Mouse (Mus musculus) lung, adult 18-20 months (tissue): Measurements from ENCODE around the gene Mphosph8.

Experiments
- DNase-seq, 2 experiments: peaks; one replicate each; pipeline ENCODE4 v3.0.0; 2022; ENCODE audit warnings: mixed read lengths in 2 of 2

Gene Mphosph8

DNA sequence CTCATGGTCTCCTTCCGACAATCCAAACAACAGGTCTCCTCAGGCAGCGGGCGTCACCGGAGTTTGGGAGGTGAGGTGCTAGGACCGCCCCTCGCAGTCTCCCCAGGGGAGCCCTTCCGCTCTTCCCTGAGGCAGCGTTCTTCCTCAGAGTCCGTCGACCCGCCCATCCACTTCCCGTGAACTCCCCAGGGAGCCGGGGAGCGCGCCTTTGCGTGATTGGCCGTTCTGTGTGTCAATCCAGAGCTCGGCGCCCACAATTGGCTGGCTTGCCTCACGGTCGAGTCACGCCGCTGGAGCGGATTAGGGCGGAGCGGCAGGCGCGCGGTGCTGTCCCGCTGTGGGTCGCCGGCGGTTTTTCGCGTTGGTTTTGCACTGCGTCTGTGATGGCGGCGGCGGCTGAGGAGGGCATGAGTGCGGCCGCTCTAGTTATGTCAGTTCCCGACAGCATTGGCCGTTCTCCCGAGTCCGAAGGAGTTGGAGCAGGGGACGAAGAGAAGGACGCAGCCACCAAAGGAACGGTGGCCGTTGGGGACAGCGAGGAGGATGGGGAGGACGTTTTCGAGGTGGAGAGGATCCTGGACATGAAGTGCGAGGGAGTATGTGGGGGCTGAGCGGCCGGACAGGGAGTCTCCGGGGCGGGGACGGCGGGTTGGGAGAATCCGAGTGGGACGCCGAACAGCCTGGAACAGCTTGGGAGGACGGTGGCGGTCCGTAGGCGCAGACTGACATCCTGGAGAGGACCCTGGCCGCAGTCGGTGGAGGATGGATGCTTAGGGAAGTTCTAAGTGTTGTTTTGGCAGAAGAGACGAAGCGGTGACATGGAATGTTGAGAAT, at the start of gene Mphosph8:
Gene Mphosph8 (plus strand): TSS at position 280 of the 834 bp plus-strand sequence.
- DNase-seq: peak; percentile 100

- DNase-seq: peak; percentile 36 to 63
Measured at GRCm38 (mm10) chr14:56620425-56620824, 47.6 kb upstream of the Mphosph8 start.

DNA sequence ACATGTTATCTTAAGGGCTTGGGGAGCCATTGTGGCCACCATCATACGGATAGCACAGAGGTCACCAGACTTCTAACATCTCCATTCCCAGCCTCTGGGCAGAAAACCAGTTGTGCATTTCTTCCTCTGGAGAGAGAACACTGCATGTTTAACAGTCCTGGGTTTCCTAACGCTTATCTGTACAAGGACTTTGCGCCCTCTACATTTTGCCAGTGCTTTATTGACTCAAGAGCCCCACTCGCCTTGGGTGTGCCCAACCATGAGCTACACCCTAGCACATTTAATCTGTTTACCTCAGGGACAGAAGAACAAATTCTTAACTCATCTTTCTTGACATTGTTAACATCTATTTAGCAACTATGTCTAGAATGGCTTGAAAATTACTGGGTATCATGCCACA, 41.8 kb upstream of the Mphosph8 start:
- no peak for DNase-seq

DNA sequence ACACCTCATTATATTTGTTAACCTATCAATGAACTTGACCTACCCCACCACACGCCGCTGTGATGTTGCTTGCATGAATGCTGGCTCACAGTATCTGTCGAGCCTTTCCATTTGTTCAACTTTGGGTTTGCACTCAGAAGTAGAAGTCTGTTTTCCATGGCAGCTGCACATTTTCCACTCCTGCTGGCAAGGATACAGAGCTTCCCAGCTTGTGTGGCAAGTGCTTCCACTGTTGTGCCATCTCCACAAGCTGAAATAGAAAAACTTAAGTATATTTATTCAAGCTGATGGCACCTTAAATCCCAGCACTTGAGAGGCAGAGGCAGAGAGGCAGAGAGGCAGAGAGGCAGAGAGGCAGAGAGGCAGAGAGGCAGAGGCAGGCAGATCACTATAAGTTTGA, 39.7 kb upstream of the Mphosph8 start:
- peak in 1 of 2 experiments; percentile 8 for DNase-seq

DNA sequence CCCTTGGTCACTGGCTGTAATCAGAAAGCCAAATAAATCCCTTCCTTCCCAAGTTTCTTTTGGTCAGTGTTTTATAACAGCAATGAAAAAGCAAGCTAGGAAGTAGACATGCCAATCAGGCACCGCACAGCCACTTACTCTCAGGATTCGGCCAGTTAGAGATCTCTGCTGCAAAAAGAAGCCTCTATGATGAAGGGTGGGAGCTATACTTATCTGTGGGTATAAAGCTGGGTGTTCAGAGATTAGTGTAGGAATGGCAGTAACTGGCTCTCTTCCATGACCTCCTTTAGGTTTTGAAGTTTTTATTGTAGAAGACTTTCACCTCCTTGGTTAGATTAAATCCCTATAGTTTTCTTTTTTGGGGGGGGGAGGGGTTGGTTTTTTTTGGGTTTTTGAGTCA, 36.9 kb upstream of the Mphosph8 start:
- no peak for DNase-seq

DNA sequence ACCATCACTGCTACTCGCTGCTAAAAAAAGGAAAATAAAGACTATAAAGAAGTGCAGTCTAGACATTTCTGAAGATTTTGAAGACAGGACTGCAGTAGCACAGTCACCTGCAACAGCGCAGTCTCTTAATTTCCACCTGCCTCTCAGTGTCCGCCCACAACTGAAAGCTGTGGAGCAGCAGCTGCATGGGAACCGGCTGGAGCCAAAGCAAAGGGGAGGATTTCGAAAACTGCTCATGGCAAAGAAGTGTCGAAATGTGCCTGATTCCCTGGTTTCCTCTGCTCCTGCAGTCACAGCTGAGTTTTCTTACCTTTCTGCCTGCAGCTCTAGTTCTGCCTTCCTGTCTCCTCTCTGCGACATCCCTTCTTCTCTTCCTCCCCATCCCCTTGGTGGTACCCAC, 20.8 kb upstream of the Mphosph8 start:
- DNase-seq: no peak

DNA sequence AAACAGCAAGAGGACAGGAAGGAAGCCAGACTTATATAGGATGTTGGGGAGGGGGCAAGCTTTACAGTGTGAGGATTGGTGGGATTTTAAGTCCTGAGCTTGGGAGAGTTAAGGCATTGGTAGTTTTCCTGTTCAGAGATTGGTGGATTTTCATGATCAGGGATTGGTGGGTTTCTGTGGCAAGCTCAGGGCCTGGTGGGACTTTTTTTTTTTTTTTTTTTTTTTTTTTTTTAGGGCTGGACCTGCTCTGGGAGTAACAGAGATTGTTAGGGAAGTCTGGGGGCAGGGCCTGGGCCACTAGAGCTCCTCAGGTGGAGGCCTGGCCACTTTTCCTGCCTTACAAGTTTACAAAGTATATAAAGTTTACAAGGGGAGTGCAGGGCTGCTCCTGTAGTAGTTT, 18.6 kb upstream of the Mphosph8 start:
- DNase-seq: no peak

GRCm38 (mm10) chr14:56665651-56666050, 2.4 kb upstream of the Mphosph8 start:
- peak in 1 of 2 experiments; percentile 23 for DNase-seq

- DNase-seq: no peak
Measured at GRCm38 (mm10) chr14:56666909-56667308, 1.1 kb upstream of the Mphosph8 start.

DNA sequence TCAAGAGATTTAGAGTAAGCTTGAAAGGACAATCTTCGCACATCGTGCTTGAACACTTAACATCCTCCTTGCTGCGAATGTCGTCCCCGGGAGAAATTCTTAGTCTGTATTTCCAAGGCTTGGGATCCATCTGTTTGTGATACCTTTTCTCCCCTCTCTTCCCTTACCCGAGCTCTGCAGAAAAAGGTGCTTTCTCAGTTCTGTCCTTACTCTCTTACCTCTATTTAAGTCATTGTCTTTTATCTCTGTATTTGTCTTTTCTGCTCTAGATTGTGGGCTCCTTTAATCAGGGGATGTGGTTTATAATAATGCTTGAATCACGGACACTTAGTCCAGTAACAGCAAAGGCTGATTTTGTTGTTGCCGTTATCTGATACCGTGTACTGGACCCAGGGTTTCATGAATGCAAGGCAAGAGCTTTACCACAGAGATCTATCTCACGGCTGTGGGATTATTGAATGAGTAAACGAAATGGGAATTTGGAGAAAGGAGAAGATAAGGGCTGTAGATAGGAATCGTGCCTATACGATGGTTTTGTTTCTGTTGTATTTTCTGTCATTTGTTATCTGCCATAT, 1.1 kb downstream of the Mphosph8 start:
- no peak for DNase-seq

DNA sequence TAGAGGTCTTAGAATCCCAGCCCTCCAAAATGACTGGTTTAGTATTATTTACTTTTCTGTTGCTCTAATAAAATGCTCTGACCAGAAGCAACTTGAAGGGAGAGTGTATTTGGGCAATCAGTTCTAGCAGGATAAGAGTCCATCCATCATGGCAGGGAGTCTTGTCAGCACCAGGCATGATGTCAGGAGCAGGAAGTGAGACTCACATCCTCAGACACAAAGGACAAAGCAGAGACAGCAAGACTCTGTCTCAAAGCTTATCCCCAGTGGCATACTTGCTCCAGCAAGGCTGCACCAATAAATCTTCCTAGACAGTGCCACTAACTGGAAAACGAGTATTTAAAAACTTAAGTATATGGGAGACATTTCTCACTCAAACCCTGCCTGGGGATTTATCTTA, 17.4 kb downstream of the Mphosph8 start:
- DNase-seq: no peak

DNA sequence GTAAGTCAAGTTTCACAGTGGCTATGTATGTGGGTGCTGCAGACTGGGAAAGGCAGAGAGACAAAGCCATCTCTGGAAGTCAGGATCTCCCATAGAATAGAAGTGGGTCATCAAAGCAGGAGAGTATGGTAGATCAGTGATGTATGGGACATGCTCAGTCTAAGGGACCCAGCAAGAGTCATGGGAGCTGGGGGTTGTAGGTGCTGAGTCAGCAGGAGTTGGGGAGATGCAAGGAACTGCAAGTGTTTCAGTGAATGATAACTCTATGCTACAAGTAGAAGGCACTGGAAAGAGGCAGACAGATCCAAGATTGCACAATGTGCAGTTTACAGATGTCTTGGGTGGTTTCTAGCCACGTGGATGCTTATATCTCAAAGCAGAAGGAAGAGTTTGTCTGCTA, 21.1 kb downstream of the Mphosph8 start:
- DNase-seq: no peak

GRCm38 (mm10) chr14:56689766-56690165, 21.7 kb downstream of the Mphosph8 start:
- no peak for DNase-seq

GRCm38 (mm10) chr14:56695495-56695894, 27.4 kb downstream of the Mphosph8 start:
- DNase-seq: no peak

- DNase-seq: no peak
Measured at GRCm38 (mm10) chr14:56697836-56698235, 29.8 kb downstream of the Mphosph8 start.

GRCm38 (mm10) chr14:56702644-56703043, 34.6 kb downstream of the Mphosph8 start:
- no peak for DNase-seq

DNA sequence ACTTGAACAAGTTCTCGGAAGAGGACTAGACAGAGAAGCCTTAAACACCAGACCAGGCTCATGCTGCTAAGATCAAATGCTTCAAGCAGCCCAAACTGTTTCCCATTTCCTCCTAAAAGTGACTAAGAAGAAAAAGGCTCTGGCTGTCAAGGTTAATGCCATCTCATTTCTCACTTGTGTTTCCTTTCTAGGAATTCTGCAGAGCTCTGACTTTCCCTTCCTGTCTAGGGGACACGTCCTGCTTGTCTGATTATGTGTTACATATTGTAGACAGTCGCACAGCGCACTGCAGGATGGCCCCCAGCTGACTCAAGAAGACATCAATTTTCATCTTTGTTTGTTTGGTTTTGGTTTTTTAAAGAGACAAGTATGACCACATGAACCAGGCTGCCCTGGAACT, 37.6 kb downstream of the Mphosph8 start:
- no peak for DNase-seq

DNA sequence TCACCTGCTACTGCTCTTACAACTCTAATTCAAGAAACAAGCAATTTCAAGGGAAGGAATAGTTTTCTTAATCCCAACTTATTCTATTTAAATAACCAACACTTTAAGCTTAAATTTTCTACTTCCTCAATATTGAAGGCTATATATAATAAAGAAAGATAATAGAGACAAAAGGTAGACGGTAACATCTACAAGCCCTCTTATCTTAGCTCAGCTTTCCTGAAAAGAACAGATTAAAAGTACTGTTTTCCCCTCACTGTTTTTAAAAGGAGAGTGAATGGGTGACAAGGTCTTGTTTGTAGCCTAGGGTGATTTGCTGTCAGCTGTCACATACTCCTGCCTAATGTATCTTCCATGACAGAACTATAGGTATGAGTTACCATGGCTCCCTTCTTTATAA, 58.4 kb downstream of the Mphosph8 start:
- DNase-seq: no peak

DNA sequence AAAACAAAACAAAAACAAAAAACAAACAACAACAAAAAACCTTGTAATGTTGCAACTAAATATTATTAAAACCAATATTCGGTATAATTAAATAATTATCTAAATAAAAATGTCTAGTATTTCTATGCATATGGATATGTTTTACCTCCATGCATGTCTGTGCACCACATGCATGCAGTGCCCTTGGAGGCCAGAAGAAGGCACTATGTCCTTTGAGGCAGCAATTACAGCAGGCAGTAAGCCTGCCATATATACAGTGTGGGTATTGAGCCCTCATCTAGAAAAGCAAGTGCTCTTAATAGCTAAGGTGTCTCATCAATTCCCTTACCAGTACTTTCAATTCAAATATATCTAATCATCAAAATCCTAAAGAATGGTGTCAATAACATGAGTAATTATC, 72.1 kb downstream of the Mphosph8 start:
- DNase-seq: no peak
